Mouse (Mus musculus) gastrocnemius, postnatal 14 days (tissue): ENCODE measurements around the gene Duxf3. TPM values are rescaled to one million over a fixed set of nuclear protein-coding genes. Genes with fewer than 3 reads are reported as not detected.
A peak's percentile ranks its signal among the peaks of the same experiment; 100 is the strongest.
"Not testable (repeated sequence)": the region's sequence is repeated elsewhere in the genome, so short reads cannot be mapped to it uniquely, and the experiment has no call there.

Experiments
- DNase-seq: peaks from one replicate; pipeline ENCODE4 v3.0.0; 2021; ENCODE audit warnings: mixed read lengths
- intact Hi-C: fragments of 180-260 bp; cut with DNase I; formaldehyde crosslinking; loops from one replicate; pipeline ENCODE4 v1.15.1; 2025; ENCODE audit warnings: low total_unique reads
- total RNA-seq, 2 experiments: library from RNA; stranded (reverse); gene quantifications; 2 replicates each; pipeline ENCODE4 v1.2.3; 2021

Duxf3 gene
- total RNA-seq, 2 experiments from 2014 or later = not detected

DNA sequence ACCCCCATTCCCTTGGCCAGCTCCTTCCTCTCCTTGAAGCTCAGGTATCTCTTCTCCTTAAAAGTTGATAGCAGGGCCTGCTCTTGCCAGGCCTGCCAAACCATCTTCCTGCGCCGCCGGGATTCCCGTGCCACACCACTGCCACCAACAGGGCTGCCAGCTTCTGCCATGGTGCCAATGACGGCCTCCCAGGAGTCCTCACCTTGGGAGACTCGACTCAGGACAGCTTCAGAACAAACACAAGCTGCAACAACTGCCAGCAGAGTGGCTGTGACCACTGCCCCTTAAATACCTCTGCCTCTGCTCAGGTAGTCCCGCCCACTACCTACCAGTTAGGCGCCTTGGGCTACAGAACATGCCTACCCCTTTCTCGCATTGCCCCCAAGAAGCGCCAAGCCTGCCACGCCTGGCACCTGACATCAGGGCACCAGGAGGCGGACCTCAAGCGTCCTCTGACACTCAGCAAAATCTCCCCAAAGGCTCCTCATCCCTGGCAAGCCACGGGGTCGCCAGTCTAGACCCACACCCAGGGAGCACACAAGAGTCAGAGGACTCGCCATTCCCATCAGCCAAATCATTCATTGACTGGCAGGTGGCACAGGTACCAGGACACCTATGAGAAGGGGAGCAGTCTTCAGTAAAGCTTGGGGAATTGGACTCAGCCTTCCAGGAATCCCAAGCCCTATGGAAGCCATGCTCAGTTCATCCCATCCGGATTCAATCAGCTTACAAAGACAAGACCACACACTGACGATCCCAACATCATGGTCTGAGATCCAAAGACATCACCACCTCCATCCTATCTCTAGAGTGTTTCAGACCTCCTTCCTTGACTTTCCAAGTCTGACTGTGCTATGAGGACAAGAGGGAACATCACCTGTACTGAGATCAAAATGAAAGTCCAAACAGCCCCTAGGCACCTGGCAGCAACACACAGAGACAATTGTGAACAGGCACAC lies 7.4 kb downstream of the Duxf3 start, which contains the start of gene AW822073:
Gene AW822073 (minus strand): TSS at position 104 of the 959 bp plus-strand sequence.
- intact Hi-C loops = not testable (repeated sequence)
- peak; percentile 57 for DNase-seq

DNA sequence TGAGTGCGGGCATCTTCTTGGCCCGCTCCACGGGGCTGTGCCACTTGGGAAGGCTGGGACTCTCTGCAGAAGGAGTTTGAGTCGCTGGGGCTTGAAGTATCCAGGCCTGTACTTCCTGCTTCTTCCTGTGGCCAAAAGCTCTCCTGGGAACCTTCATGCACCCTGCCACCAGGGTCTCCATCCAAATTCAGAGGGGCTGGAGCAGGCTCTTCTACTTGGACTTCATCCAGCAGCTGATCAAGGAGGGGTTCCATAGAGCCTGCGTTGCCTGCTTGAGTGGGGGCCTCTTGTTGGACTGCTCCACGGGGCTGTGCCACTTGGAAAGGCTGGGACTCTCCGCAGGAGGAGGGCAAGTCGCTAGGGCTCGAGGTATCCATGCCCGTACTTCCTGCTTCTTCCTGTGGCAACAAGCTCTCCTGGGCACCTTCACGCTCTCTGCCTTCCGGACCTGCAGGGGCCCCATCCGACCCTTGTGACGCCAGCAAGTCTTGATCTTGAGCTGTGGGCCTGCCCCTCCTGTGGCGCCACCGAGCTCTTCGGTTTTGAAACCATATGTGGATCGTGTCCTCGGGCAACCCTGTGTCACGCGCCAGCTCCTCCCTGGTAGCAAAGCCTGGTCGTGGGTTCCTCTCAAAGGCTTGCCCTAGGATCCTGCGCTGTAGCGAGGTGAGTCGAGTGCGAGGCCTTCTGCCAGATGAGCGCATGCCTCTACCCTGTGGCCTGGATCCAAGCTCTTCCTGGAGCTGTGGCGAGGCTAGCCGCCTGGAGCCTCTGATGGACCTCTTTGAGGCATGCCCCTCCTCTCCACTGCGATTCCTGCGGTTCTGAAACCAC lies 8.3 kb downstream of the Duxf3 start:
- DNase-seq = peak; percentile 81
- intact Hi-C loops = not testable (repeated sequence)

DNA sequence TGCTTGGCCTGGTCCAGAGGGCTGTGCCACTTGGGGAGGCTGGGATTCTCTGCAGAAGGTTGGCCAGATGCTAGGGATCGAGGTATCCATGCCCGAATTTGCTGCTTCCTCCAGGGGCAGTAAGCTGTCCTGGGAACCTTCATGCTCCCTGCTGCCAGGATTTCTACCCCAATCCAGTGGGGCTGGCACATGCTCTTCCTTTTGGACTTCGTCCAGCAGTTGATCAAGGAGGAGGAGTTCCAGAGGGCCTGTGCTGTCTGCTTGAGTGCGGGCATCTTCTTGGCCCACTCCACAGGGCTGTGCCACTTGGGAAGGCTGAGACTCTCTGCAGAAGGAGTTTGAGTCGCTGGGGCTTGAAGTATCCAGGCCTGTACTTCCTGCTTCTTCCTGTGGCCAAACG lies 9.3 kb downstream of the Duxf3 start:
- DNase-seq, intact Hi-C loops: not testable (repeated sequence)

DNA sequence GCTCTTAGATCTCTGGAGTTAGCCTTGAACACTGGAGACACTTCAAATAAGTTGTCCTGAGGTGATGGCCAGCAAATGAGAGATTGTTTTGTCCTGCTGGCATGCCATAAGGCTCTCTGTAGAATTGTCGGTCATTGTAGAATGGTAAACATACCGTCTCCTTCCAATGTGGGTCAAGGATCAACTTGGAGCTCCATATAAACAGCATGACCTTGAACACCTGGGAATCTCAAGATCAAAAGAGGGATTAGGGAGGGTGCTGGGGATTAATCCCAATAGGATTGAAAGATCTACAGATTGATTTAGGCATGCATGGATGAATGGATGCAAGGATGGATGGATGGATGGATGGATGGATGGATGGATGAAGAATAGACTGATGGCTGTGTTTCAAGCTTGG lies 10.9 kb downstream of the Duxf3 start:
- DNase-seq, intact Hi-C loops: not testable (repeated sequence)

DNA sequence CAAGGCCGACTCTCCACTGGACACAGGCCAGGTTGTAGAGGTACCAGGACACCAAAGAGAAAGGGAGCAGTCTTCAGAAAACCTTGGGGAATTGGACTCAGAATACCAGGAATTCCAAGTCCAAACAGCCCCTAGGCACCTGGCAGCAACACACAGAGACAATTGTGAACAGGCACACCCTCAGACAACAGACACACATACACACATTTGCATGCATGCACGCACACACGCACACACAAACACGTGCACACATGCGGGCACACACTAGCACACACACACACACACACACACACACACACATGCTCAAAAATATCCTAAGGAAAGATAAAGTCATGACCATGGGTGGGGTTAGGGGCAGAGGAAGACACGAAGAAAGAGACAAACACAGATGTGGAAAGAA lies 11.7 kb downstream of the Duxf3 start:
- peak; percentile 38 for DNase-seq
- intact Hi-C loops = no loop called here

DNA sequence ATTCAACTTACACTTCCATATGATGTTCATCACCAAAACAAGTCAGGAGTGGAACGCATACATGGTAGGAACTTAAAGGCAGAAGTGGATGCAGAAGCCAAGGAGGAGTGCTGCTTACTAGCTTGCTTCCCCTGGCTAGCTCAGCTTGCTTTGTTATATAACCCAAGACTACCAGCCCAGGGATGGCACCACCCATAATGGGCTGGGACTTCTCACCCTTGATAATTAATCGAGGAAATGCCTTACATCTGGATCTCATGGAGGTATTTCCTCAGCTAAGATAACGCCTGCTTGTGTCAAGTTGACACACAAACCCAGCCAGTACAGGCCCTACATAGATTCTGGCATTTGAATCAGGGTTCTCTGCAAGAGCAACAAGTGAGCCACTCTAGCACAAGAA lies 15.1 kb downstream of the Duxf3 start:
- intact Hi-C loops = no loop called here
- no peak for DNase-seq

DNA sequence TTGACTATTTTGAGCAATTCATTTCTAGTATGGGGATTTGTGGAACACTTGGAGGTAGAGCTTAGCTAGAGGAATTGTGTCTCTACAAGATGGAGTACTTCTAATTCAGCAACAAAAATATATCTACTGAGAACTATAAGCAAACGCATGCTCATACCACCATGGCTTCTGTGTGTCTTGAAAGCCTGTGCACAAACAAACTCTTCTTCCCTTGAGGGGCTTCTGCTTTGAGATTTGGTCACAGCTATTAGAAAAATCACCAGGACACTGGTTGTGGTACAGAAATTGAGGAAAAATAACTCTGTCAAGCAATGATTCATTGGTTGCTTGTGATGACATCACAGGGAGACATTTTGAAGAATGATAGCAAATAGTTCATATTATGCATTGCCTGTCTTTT lies 17.1 kb downstream of the Duxf3 start:
- intact Hi-C loops = no loop called here
- no peak for DNase-seq

DNA sequence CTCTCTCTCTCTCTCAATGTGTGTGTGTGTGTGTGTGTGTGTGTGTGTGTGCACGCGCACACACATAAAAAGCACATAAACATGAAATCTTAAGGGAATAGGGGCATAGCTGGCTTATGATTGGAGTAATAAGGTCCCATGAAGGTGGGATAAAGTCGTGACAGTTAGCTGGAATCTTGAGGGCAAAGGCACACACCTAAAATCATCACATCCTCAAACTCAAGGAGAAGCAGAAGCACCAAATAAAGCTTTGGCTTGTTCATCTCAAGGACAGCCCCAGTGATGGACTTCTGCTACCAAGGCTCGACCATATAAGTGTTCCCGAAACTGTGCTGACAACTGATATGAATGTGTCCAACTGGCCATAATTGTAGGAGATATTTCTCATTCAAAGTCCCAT lies 17.5 kb downstream of the Duxf3 start:
- no peak for DNase-seq
- intact Hi-C loops = no loop called here

DNA sequence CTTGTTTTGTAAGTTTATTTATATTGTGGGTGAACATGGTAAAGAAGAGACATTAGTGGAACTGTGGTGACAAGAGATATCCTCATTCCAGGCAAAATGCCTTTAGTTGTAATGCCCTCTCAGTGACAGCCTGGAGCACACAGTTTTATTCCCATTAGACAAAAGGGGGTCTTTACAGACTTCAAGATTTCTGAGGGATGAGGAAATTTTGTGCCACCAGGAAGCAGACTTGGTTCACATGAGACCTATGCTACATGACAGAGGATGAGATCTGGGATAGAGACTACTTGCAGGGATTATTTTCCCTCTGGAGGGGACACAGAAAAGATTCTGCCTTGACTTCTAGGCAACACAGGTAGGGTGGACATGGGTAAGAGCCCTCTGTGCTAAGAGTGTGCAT lies 18.0 kb downstream of the Duxf3 start:
- intact Hi-C loops = no loop called here
- DNase-seq = no peak

DNA sequence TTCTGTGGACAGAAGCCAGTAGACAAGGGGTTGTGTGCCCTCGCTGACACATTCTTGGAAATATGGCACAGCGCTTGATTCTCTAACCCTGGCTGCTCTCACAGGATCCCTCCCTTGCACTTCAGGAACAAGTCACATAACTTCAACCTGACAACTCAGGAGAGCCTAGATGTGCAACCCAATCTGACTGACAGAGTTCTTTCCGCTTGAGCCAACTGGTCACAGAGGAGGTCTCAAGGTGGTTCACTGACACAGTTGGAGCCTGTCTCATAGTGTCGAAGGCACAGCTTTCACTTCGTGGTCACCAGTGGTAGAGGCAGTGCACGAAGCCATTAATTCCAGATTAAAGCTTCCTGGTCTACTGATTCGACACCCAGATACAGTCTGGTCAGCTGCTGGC lies 20.2 kb downstream of the Duxf3 start:
- intact Hi-C loops = no loop called here
- no peak for DNase-seq

DNA sequence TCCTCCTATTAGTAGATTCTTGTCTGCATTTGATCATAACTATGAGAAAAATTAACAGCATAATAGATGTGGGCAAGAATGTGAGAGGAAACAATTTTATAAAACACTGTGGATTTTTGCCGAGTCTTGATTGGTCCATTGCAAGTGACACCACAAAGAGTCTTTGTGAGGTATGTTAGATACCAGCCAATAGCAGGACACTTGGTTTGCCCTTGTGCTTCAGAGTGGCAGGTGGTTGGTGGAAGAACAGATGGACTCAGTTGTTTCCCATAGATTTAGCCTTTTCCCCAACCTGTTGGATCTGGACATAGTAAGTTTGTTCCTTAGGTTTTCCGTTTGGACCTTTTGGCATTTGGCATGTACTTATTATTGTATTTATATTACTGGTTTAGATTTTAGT lies 21.3 kb downstream of the Duxf3 start:
- no peak for DNase-seq
- intact Hi-C loops = no loop called here

DNA sequence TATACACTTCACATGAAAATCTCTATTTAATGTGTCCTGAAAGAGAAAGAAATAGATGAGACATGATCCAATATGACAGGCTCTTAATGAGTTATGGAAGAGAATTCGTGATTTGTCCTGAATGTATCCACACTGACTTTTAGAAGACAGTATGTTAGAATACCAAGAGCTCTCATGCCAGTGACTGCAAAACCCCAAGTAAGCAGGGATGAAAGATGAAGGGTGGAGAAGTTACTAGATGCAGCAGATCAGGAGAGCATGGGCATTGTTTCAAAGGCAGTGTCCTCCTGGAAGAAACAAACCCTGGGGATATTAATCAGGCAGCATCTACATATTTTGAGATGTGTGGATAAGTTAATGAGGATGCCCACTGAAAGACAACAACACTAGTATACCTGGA lies 22.0 kb downstream of the Duxf3 start:
- no peak for DNase-seq

DNA sequence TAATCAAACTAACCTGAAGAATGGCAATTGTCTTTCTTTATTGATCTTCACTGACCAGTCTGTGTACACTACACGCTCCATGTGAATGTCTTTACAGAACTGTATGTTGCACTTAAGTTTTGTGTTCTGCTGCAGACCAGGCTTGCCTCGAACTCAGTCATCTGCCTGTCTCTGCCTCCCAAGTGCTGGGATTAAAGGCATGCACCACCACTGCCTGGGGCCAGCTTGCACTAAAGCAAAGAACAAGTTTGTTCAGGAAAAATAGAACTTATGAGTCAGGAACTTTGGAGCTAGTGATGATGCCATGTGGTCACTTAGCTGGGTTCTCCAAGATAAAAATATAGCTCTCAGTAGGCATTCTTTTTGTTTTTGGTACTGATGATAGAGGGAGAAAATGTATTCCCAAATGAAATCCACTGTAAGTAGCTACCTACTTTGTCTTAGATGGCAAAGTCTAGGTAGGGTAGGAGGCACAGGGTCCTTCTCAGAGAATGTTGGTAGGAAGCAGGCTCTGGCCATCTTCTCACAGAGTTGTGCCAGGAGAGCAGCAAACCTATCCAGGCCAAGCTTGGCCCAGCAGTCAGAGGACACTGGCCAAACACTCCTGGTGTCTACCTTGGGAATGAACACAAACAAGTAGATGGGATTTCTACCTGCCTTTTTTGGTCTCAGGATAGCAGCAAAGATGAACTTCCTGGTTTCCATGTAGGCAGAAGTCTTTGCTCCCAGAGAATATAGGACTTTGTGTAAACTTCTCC lies 22.6 kb downstream of the Duxf3 start:
- intact Hi-C loops = no loop called here
- no peak for DNase-seq

More for the DNA sequence above, 22.0 kb downstream of the Duxf3 start:
- intact Hi-C loops = no loop called here

DNA sequence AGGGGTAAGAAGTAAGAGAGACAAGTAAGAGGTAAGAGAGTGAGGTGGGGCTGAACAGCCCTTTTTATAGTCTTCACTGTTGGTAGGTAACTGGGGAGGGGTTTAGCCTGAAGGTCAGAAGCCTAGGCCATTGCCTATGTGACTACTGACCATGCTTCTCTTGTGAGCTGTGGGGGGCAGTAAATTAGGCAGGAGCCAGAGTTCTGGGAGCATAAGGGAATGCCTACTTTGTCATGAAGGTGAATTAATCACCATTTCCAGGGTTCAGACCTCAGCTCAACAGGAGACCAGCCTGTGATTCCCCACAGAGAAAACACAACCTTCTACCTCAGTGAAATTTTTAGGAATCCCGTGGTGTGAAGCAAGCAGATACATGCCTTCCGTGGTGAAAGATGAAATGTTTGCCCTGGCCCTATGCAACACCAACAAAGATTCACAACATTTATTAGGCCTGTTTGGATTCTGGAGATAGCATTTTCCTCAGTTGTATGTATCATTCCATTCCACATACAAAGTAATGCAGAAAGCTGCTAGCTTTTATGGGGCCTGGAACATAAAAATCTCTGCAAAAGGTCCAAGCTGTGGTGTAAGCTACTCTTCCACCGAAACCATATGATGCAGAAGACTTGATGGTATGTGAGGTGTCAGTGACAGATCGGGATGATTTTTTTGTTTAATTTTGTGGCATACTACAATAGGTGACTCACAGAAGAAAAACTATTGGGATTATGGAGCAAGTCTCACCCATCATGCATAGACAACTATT lies 25.7 kb downstream of the Duxf3 start:
- intact Hi-C loops = no loop called here
- DNase-seq = no peak

DNA sequence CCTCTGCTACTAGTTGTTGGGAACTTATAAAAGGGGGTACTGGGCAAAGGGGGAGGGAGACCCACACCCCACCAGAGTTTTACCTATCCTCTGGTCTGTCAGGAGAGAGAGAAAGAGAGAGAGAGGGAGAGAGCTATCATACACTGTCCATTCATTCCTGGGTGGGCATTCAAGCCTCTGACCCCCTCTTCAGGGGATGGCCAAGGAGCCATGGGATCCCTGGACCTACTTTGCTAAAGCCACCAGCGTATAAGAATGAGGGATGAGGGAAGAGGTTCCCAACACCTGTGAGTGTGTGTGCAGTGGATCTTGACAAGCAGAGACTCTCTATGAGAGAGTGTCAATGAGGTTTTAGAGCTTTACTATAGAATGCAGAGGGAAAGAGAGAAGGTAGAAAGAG lies 26.5 kb downstream of the Duxf3 start:
- no peak for DNase-seq
- intact Hi-C loops = no loop called here
